Mouse (Mus musculus) B cell, adult 2 months (primary cell): Measurements from ENCODE around the gene Col23a1.

Source experiments
- DNase-seq, 2 experiments: peaks; one replicate each; pipeline ENCODE4 v3.0.0; 2022

Gene Col23a1

GRCm38 (mm10) chr11:51627425-51627824 is 337.7 kb downstream of the Col23a1 start:
- no peak for DNase-seq

- DNase-seq: no peak
Observed at GRCm38 (mm10) chr11:51627907-51628306, 338.2 kb downstream of the Col23a1 start.

DNA sequence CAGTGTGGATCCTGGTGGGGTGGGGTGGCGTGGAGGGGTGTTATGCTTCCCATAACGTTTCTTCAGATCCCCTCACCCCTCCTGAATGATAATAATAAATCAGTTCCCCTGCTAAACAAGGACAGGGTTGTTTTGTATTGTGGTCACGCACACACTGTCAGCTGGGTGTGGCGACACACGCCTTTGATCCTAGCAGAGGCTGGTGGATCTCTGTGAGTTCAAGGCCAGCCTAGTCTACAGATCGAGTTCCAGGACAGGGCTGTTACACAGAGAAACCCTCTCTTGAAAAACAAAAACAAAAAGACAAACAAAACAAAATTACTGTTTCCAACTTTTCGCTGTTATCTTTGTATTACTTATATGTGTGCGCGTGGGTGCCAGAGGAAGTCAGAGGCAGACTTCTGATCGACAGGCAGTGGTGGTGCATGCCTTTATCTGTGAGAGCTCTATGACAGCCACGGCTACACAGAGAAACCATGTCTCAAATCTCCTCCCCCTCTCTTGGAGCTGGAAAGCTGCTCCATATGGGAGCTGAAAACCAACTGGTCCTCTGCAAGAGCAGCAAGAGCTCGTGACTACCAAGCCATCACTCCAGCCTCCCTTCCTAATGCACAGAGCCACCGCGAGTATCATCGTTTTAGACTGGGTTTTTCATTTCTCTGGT is 340.1 kb downstream of the Col23a1 start:
- DNase-seq: no peak

DNA sequence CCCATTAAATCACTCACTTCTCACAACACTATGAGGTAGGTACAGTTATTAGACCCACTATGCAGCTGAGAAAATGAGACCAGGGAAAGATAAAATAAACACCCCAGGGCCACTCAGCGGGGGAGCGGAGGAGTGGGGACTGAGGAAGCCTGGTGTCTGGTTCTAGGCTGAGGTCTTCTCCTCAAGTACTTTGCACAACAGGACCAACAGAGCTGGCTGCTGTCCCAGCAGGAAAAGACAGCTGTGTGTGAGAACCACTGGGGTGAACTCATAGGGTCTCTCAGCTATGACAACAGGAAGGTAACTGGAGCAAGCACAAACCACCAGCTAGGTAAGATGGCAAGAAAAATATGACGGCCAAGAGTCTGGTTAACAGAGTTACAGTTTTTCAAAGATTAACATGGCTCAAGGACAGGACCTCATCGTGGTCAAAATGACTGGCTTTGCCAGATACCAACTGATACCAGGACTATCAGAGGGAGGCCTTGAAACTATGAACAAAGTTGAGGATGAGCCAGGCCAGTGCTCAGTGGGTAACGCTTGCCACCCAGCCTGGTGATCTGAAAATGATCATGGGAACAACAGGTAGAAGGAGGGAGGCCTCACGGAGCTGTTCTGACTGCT is 342.5 kb downstream of the Col23a1 start:
- no peak for DNase-seq

DNA sequence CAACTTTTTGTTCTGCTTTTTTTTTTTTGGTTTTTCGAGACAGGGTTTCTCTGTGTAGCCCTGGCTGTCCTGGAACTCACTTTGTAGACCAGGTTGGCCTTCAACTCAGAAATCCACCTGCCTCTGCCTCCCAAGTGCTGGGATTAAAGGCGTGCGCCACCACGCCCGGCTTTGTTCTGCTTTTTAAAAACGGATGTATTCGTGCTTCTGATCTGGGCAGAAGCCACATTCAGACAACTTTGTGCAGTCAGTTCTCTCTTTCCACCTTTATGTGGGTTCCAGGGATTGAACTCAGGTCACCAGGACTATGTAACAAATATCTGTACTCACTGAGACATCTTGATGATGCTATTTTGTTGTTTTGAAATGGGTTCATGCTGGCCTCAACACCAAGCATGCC is 343.5 kb downstream of the Col23a1 start:
- DNase-seq: peak; percentile 42 to 54
